Mouse (Mus musculus): ENCODE measurements around the gene Xpr1. TPM values are rescaled to one million over a fixed set of nuclear protein-coding genes. Genes with fewer than 3 reads are reported as not detected.
"Not testable (repeated sequence)": the region's sequence is repeated elsewhere in the genome, so short reads cannot be mapped to it uniquely, and the experiment has no call there.

The Xpr1 gene
- polyA plus RNA-seq, 1 experiment from 2014 or later: 6.7 TPM

GRCm38 (mm10) chr1:155275793-155276192 lies 141.4 kb downstream of the Xpr1 start:
- Histone ChIP-seq H3K4me2 (no peak overlapping the region), H3K9ac (no peak overlapping the region), H3K27ac (no peak overlapping the region), H3K4me1 (peaks cover 30% of the 10 kb centered on the region), H3K36me3 (peaks cover 9% of the 10 kb centered on the region), H3K4me3 (no peak overlapping the region), H3K9me3 (replicated peaks) (no peaks in the 10 kb centered on the region), H3K27me3 (replicated peaks) (no peaks in the 10 kb centered on the region)
- 81% methylated on average over 4 of the region's 4 CpGs for WGBS (ENCODE audit: insufficient replicate concordance)
- ATAC-seq: no peak

GRCm38 (mm10) chr1:155274976-155275375 lies 142.2 kb downstream of the Xpr1 start:
- ATAC-seq: no peak
- Histone ChIP-seq H3K27ac (no peak overlapping the region), H3K4me2 (no peak overlapping the region), H3K4me3 (no peak overlapping the region), H3K27me3 (replicated peaks) (no peaks in the 10 kb centered on the region), H3K9me3 (replicated peaks) (no peaks in the 10 kb centered on the region), H3K4me1 (peaks cover 30% of the 10 kb centered on the region), H3K36me3 (peaks cover 1% of the 10 kb centered on the region; the same call in 1 of the 2 replicates), H3K9ac (no peak overlapping the region)
- 79% methylated on average over 3 of the region's 3 CpGs for WGBS (ENCODE audit: insufficient replicate concordance)

- H3K4me2 ChIP-seq: no peak overlapping the region
- WGBS (ENCODE audit: insufficient replicate concordance): 70% methylated on average over 4 of the region's 4 CpGs
- H3K36me3 ChIP-seq: no peaks in the 10 kb centered on the region
- H3K9ac ChIP-seq: no peak overlapping the region
- H3K4me1 ChIP-seq: peaks cover 23% of the 10 kb centered on the region
- H3K27me3 ChIP-seq (replicated peaks): no peaks in the 10 kb centered on the region
- no peak overlapping the region for H3K4me3 ChIP-seq
- no peak for ATAC-seq
- no peaks in the 10 kb centered on the region for H3K9me3 ChIP-seq (replicated peaks)
- no peak overlapping the region for H3K27ac ChIP-seq
Measured at GRCm38 (mm10) chr1:155272953-155273352, 144.3 kb downstream of the Xpr1 start.

GRCm38 (mm10) chr1:155262496-155262895 lies 154.7 kb downstream of the Xpr1 start:
- not testable (repeated sequence) for H3K36me3 ChIP-seq; H3K4me1 ChIP-seq; H3K4me2 ChIP-seq; ATAC-seq; H3K27me3 ChIP-seq (replicated peaks); H3K27ac ChIP-seq; H3K9me3 ChIP-seq (replicated peaks); H3K4me3 ChIP-seq; H3K9ac ChIP-seq
- WGBS (ENCODE audit: insufficient replicate concordance): 71% methylated on average over 10 of the region's 10 CpGs

GRCm38 (mm10) chr1:155254309-155254708 lies 162.9 kb downstream of the Xpr1 start:
- Histone ChIP-seq H3K4me1 (peaks cover 13% of the 10 kb centered on the region), H3K36me3 (no peaks in the 10 kb centered on the region), H3K27ac (no peak overlapping the region), H3K9me3 (replicated peaks) (no peaks in the 10 kb centered on the region), H3K9ac (no peak overlapping the region), H3K4me2 (no peak overlapping the region), H3K27me3 (replicated peaks) (peaks cover 8% of the 10 kb centered on the region), H3K4me3 (no peak overlapping the region)
- no peak for ATAC-seq
- WGBS (ENCODE audit: insufficient replicate concordance): 68% methylated on average over 8 of the region's 8 CpGs

GRCm38 (mm10) chr1:155253126-155253525 lies 164.1 kb downstream of the Xpr1 start:
- 61% methylated on average over 12 of the region's 12 CpGs for WGBS (ENCODE audit: insufficient replicate concordance)
- H3K4me3 ChIP-seq: no peak overlapping the region
- no peak for ATAC-seq
- H3K9ac ChIP-seq: no peak overlapping the region
- no peaks in the 10 kb centered on the region for H3K36me3 ChIP-seq
- peaks cover 13% of the 10 kb centered on the region for H3K4me1 ChIP-seq
- H3K27me3 ChIP-seq (replicated peaks): peaks cover 17% of the 10 kb centered on the region
- H3K9me3 ChIP-seq (replicated peaks): no peaks in the 10 kb centered on the region
- H3K27ac ChIP-seq: no peak overlapping the region
- no peak overlapping the region for H3K4me2 ChIP-seq

GRCm38 (mm10) chr1:155252631-155253121 lies 164.5 kb downstream of the Xpr1 start:
- H3K4me2 ChIP-seq: no peak overlapping the region
- WGBS (ENCODE audit: insufficient replicate concordance): 28% methylated on average over 6 of the region's 6 CpGs
- no peaks in the 10 kb centered on the region for H3K36me3 ChIP-seq
- no peak overlapping the region for H3K9ac ChIP-seq
- peaks cover 21% of the 10 kb centered on the region for H3K27me3 ChIP-seq (replicated peaks)
- ATAC-seq: peak; percentile 68
- no peak overlapping the region for H3K27ac ChIP-seq
- no peaks in the 10 kb centered on the region for H3K9me3 ChIP-seq (replicated peaks)
- H3K4me1 ChIP-seq: peaks cover 13% of the 10 kb centered on the region
- H3K4me3 ChIP-seq: no peak overlapping the region

GRCm38 (mm10) chr1:155251596-155251995 lies 165.6 kb downstream of the Xpr1 start:
- ATAC-seq: no peak
- H3K4me1 ChIP-seq: peaks cover 13% of the 10 kb centered on the region
- H3K27me3 ChIP-seq (replicated peaks): peaks cover 32% of the 10 kb centered on the region
- no peaks in the 10 kb centered on the region for H3K9me3 ChIP-seq (replicated peaks)
- no peaks in the 10 kb centered on the region for H3K36me3 ChIP-seq
- H3K9ac ChIP-seq: no peak overlapping the region
- no peak overlapping the region for H3K27ac ChIP-seq
- no peak overlapping the region for H3K4me3 ChIP-seq
- 48% methylated on average over 5 of the region's 5 CpGs for WGBS (ENCODE audit: insufficient replicate concordance)
- no peak overlapping the region for H3K4me2 ChIP-seq

GRCm38 (mm10) chr1:155250531-155251135 lies 166.6 kb downstream of the Xpr1 start:
- no peaks in the 10 kb centered on the region for H3K36me3 ChIP-seq
- peaks cover 42% of the 10 kb centered on the region for H3K27me3 ChIP-seq (replicated peaks)
- no peak for ATAC-seq
- no peak overlapping the region for H3K4me3 ChIP-seq
- peaks cover 13% of the 10 kb centered on the region for H3K4me1 ChIP-seq
- H3K9me3 ChIP-seq (replicated peaks): no peaks in the 10 kb centered on the region
- no peak overlapping the region for H3K27ac ChIP-seq
- 35% methylated on average over 4 of the region's 4 CpGs for WGBS (ENCODE audit: insufficient replicate concordance)
- no peak overlapping the region for H3K4me2 ChIP-seq
- H3K9ac ChIP-seq: no peak overlapping the region

- WGBS (ENCODE audit: insufficient replicate concordance): 31% methylated on average over 5 of the region's 5 CpGs
- no peaks in the 10 kb centered on the region for H3K9me3 ChIP-seq (replicated peaks)
Measured at GRCm38 (mm10) chr1:155249896-155250295, 167.3 kb downstream of the Xpr1 start.

GRCm38 (mm10) chr1:155248041-155248440 lies 169.2 kb downstream of the Xpr1 start:
- no peak overlapping the region for H3K27ac ChIP-seq
- H3K36me3 ChIP-seq: no peaks in the 10 kb centered on the region
- H3K4me3 ChIP-seq: no peak overlapping the region
- H3K27me3 ChIP-seq (replicated peaks): peaks cover 68% of the 10 kb centered on the region
- H3K4me2 ChIP-seq: no peak overlapping the region
- no peak overlapping the region for H3K9ac ChIP-seq
- WGBS (ENCODE audit: insufficient replicate concordance): 38% methylated on average over 5 of the region's 5 CpGs
- ATAC-seq: no peak
- H3K9me3 ChIP-seq (replicated peaks): no peaks in the 10 kb centered on the region
- H3K4me1 ChIP-seq: peaks cover 21% of the 10 kb centered on the region

More at GRCm38 (mm10) chr1:155249896-155250295, 167.3 kb downstream of the Xpr1 start:
- no peak for ATAC-seq
- H3K36me3 ChIP-seq: no peaks in the 10 kb centered on the region
- peaks cover 13% of the 10 kb centered on the region for H3K4me1 ChIP-seq
- no peak overlapping the region for H3K9ac ChIP-seq
- H3K4me2 ChIP-seq: no peak overlapping the region
- H3K4me3 ChIP-seq: no peak overlapping the region
- H3K27me3 ChIP-seq (replicated peaks): peaks cover 49% of the 10 kb centered on the region
- H3K27ac ChIP-seq: no peak overlapping the region

- Histone ChIP-seq H3K27me3 (replicated peaks) (peaks cover 72% of the 10 kb centered on the region), H3K9me3 (replicated peaks) (no peaks in the 10 kb centered on the region), H3K4me1 (peaks cover 15% of the 10 kb centered on the region), H3K4me3 (no peak overlapping the region), H3K4me2 (no peak overlapping the region), H3K36me3 (no peaks in the 10 kb centered on the region), H3K9ac (no peak overlapping the region), H3K27ac (no peak overlapping the region)
- no peak for ATAC-seq
- 28% methylated on average over 5 of the region's 5 CpGs for WGBS (ENCODE audit: insufficient replicate concordance)
Measured at GRCm38 (mm10) chr1:155247441-155247840, 169.8 kb downstream of the Xpr1 start.

- H3K4me2 ChIP-seq: no peak overlapping the region
- no peaks in the 10 kb centered on the region for H3K9me3 ChIP-seq (replicated peaks)
- ATAC-seq: no peak
- no peak overlapping the region for H3K9ac ChIP-seq
- peaks cover 11% of the 10 kb centered on the region; the same call in 1 of the 2 replicates for H3K4me1 ChIP-seq
- no peaks in the 10 kb centered on the region for H3K36me3 ChIP-seq
- no peak overlapping the region for H3K4me3 ChIP-seq
- no peak overlapping the region for H3K27ac ChIP-seq
- WGBS (ENCODE audit: insufficient replicate concordance): 59% methylated on average over 7 of the region's 7 CpGs
- H3K27me3 ChIP-seq (replicated peaks): peaks cover 91% of the 10 kb centered on the region
Measured at GRCm38 (mm10) chr1:155245516-155245915, 171.7 kb downstream of the Xpr1 start.
